Mouse (Mus musculus) layer of hippocampus, adult 18-20 months (tissue): ENCODE measurements around the gene Gm28035. TPM values are rescaled to one million over a fixed set of nuclear protein-coding genes. Genes with fewer than 3 reads are reported as not detected.

Experiments
- DNase-seq, 2 experiments: peaks; one replicate each; pipeline ENCODE4 v3.0.0; 2022; ENCODE audit warnings: low spot score in 2 of 2
- total RNA-seq, 2 experiments: library from RNA; stranded (reverse); gene quantifications; 2 replicates each; pipeline ENCODE4 v1.2.3; 2021

Gm28035 gene
- total RNA-seq, 2 experiments from 2014 or later = 8.4 to 9.5 TPM

DNA sequence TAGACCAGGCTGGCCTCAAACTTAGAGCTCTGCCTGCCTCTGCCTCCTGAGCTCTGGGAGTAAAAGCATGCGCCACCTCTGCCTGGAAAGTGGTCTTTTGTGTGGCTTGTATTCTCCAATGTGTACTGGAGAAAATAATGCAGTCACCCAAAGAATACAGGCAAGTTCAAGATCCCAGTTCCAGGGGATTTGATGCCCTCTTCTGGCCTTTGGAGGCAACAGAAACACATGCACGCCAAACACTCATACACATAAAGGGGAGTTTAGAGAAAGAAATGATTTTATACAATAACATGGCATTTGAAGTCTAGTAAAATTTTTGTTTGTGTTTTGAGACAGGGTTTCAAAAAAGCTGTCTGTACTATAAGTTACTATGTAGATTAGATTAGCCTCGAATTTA lies 59.2 kb downstream of the Gm28035 start:
- DNase-seq = no peak

DNA sequence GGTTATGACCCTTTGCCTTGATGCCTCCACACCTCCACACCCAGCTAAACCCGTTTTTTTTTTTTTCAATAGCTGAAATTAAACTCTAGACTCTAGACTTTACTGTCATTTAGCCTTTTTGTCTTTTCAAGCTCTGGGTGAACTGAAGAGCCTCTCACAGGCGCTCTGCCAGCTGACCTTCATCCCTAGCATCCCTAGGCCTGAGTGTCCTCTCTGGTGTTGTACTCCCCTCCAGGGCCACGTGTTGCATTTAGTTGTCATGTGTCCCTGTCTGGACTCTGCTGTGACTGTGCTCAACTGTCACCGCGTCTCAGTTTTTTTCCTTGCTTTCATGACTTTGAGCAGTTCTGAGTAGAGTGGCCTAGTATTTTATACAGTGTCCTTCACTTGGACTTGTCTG lies 59.6 kb downstream of the Gm28035 start:
- no peak for DNase-seq

DNA sequence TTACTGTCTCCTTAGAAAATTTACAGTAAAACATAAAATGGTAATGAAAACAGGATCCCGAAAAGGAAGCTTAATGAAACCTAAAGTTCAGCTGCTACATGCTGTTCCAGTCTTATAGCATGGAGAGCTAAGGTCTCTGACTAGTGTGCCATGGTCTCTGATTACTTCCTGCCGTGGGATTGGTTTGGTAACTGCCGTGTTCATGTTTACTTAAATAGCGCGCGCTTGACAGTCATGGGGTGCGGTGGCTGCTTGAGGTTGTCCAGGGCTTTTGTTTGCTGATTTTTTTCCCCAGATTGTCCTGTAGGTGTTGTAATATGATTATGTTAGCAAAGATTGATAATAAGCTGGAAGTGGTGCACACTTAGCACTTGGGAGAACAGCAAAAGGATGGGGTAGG lies 65.7 kb downstream of the Gm28035 start:
- no peak for DNase-seq

DNA sequence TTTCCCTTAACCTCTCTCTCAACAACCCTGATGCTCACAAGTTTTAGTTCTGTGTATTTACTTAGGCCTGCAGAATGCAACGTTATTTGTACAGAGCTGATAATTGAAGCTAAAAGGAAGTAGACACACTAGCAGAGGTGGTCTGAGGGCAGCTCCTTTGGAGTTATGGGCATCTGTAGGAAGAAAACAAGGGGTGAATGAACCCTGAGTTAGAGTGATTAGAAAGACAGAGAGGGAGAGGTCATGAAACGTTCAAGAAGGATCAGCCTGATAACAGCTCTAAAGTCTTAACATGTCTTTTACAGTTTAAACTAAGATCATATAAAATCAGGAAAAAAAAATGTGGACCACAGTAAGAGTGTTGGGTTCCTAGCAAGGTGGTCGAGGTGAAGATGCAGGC lies 69.0 kb downstream of the Gm28035 start:
- DNase-seq = no peak

DNA sequence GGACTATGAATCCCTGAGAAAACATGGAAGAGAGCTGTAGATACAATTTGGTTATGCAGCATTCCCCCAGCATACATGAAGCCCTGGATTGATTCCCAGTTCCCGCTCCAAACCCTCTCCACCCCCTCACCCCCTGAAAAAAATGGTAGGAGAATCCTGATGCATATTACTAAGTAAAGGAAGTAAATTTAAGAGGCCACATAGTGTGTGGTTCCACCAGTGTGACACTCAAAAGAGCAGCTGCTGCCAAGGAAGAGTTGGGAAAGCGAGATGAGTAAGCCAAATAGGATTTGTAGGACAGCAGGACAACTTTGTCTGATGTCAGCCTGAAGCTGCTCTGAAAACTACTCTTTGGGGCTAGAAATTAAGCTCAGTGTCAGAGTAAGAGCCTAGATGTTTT lies 71.1 kb downstream of the Gm28035 start:
- DNase-seq = no peak

DNA sequence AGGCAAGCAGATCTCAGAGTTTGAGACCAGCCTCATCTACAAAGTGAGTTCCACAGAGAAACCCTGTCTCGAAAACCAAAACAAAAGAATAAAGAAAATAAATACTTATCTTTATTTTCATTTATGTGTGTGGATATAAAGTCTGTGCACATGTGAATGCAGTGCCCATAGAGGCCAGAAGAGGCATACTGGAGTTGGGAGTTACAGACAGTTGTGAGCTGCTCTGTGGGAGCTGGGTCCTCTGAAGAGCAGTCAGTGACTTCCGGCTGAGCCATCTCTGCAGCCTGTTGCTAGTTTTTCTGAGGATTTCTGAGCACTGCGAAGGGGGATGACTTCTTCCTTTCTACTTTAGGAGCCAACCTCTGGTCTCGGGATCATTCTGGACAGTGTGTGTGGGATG lies 75.8 kb downstream of the Gm28035 start:
- no peak for DNase-seq

DNA sequence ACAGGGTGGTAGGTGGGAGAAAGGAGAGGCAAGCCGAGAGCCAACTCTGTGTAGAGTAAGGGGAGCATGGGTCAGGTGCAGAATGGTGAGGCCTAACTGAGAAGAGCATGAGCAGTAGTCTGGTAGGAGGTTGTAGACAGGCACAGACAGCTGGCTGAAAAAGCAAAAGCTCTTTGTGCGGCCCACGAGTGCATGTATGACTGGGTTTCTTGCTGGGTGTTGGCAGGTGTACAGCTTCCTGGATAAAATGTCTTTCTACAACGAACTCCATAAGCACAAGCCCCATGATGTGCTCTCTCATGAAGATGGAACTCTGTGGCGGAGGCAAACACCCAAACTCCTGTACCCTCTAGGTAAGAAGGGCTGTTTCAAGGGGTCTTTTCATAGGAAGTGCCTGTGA lies 76.6 kb downstream of the Gm28035 start:
- DNase-seq = peak; percentile 46 to 65

DNA sequence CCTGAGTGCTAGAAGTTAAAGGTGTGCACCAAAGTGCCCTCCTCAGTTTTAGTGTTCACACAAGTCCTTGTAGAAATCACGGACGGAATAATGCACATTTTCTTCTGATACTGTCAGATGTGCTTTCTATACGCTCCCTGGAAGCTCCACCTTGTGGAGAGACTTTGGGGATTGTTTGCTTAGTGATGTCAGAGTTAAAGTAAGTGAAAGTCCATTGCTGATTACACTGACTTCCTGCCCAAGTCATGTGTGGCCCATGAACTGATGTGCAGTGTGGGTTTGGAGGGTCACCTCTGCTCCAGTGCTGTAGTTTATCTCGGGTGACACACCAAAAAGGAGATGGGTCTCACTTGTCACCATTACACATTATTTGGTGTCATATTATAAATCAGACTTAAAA lies 78.9 kb downstream of the Gm28035 start:
- no peak for DNase-seq

DNA sequence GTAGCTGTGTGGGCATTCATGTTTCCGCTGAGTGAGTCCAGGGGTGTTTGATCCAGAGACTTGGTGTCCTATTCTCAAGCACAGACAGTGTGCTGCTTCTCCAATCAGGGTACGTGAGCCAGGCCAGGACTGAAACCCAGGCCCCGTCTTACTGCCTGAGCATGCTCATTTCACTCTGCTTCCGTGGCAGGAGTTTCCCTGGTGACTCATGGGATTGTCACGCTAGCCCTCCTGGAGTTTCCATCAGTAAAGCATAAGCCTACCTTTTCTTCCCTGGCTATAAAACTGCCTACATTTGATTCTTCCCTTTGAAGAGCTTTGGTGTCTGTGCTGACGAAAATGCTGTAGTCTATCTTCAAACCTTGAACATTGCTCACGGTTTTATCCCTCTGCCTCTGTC lies 82.7 kb downstream of the Gm28035 start:
- DNase-seq = no peak

DNA sequence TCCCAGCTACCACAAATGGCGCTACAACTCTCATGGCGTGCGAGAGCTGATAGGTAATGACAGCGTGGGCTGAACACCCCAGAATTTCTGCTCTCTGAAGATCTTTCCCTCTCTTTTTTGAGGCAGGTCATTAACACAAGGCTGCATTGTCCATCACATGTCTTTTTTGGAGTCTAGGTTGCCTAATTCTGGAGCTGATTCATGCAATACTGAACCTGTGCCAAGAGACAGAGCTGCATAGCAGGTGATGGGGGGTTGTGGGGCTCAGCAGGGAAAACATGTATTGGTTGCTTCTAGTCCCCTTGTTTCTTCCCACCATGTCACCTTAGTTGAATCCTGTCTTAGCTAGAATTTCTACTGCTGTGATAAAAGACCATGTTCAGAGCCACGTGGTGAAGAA lies 84.9 kb downstream of the Gm28035 start:
- no peak for DNase-seq

DNA sequence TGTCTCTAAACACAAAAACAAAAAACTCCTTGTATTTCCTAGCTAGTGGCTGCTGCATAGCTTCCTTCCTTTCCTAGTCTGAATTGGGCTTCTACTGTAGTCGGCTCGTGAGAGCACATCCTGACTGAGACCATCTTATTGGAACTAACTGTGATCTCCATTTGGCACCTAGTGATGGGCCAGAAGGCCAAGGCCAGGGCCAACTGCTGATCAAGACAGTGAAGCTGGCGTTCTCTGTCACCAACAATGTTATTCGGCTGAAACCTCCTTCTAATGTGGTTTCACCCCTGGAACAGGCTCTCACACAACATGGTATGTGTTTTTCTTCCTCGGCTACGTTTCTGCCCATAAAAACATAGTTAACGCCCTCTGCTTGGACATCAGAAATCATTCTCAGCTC lies 86.9 kb downstream of the Gm28035 start:
- no peak for DNase-seq

DNA sequence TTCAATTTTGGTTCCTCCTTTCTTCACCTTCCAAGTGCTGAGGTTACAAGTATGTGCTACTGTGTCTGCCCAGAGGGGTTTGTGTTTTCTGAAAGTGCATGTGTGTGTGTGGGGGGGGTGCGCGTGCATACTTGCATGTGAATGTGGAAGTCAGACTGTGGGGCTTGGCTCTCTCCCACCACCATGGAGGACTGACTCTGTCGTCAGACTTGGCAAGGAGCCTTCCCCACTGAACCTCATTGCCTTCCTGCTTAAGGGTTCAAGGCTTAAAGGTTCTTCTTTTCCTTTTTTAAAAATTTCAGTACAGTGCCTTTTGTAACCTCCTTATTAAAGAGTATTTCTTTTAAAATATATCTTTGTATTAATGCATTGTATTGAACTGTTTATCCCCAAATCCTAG lies 88.4 kb downstream of the Gm28035 start:
- DNase-seq = no peak

Other genes starting within 250 kb of the Gm28035 start
- 10 to 100 TPM; 38.3 to 39.4 TPM for gene Wdr34, start 191.7 kb upstream of the Gm28035 start, total RNA-seq
- 100 to 1,000 TPM; 192 to 199 TPM for gene Set, start 183.2 kb upstream of the Gm28035 start, total RNA-seq
- 1 to 10 TPM; 2.1 to 3.8 TPM for gene Pkn3, start 162.9 kb upstream of the Gm28035 start, total RNA-seq
- 10 to 100 TPM in 1 of 2 experiments, 1 to 10 TPM in 1; 7.9 to 10.5 TPM for gene Zdhhc12, start 146.9 kb upstream of the Gm28035 start, total RNA-seq
- 100 to 1,000 TPM; 187 to 193 TPM for gene Zer1, start 116.0 kb upstream of the Gm28035 start, total RNA-seq
- gene Tbc1d13, start 106.8 kb upstream of the Gm28035 start, total RNA-seq = 10 to 100 TPM; 51.1 to 54.7 TPM
- gene Endog, start 69.1 kb upstream of the Gm28035 start, total RNA-seq = 10 to 100 TPM; 20.7 to 24.9 TPM
- 10 to 100 TPM; 34.2 to 34.6 TPM for gene Spout1, start 62.1 kb upstream of the Gm28035 start, total RNA-seq
- 10 to 100 TPM; 15.2 to 16.1 TPM for gene Kyat1, start 34.7 kb upstream of the Gm28035 start, total RNA-seq
- gene Lrrc8a, start 2.9 kb upstream of the Gm28035 start, total RNA-seq = 10 to 100 TPM; 61.5 to 62.8 TPM
- 10 to 100 TPM; 17.7 to 20.1 TPM for gene Phyhd1, start 25.6 kb downstream of the Gm28035 start, total RNA-seq
- gene Gm28038, start 40.5 kb downstream of the Gm28035 start, total RNA-seq = not detected
- 10 to 100 TPM; 19.8 to 22.3 TPM for gene Dolk, start 45.8 kb downstream of the Gm28035 start, total RNA-seq
- 10 to 100 TPM; 19.5 to 21.9 TPM for gene Nup188, start 45.8 kb downstream of the Gm28035 start, total RNA-seq
- 100 to 1,000 TPM; 274 to 286 TPM for gene Sh3glb2, start 118.8 kb downstream of the Gm28035 start, total RNA-seq
- 100 to 1,000 TPM; 105 to 111 TPM for gene Miga2, start 123.7 kb downstream of the Gm28035 start, total RNA-seq
- 10 to 100 TPM; 21.9 to 26.3 TPM for gene Dolpp1, start 151.7 kb downstream of the Gm28035 start, total RNA-seq
- gene Crat, start 175.2 kb downstream of the Gm28035 start, total RNA-seq = 10 to 100 TPM; 45.9 to 55.6 TPM
- 100 to 1,000 TPM; 170 to 176 TPM for gene Ptpa, start 175.5 kb downstream of the Gm28035 start, total RNA-seq
- 10 to 100 TPM; 15.2 to 18.0 TPM for gene Ier5l, start 233.7 kb downstream of the Gm28035 start, total RNA-seq